In the genomic region with DNA sequence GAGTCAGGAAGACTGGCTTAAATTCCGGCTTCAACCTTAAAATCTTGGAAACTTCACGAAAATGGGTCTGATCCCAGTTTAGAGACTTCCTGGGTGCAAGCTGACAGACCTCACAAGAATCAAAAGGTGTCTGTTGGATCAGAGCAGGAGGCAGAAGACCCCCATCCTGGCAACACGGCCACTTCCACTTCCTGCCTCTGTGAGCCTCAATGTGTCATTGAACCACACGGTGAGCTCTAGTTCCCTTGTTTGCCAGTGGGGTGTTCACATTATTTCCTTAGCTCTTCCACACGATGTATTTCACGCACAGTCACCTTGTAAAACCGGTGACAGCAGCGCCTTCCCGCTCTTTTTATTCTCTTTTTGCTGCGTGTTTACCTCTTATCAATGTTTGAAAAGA, we compare ENCODE assay signal across 13 mouse cellular contexts.
"Had no signal": no experiment of that assay in that cellular context is flagged by ENCODE, and none has a peak within 500 bp of the region (broad histone marks: within the 10 kb centered on the region; RNA-seq: fewer than 3 reads in every experiment).

No protein-coding gene starts in this region.

- DNase-seq: kidney, adult 18-20 months; kidney, postnatal 10 days; kidney, postnatal 4 days; lung, embryonic 14.5 days; lung, postnatal 10 days; right cerebral cortex, postnatal 25 days had no signal

- H3K36me3 ChIP-seq: intestine, embryonic 15.5 days; limb, embryonic 15.5 days; liver, embryonic 15.5 days; midbrain, embryonic 13.5 days had no signal

- ATAC-seq: intestine, embryonic 15.5 days; midbrain, embryonic 13.5 days had no signal

- H3K9ac ChIP-seq: intestine, embryonic 15.5 days; limb, embryonic 15.5 days; liver, embryonic 15.5 days; lung, embryonic 14.5 days; midbrain, embryonic 13.5 days had no signal

- H3K4me3 ChIP-seq: intestine, embryonic 15.5 days; layer of hippocampus, adult 2 months; left cerebral cortex, adult 2 months; limb, embryonic 15.5 days; liver, embryonic 15.5 days; midbrain, embryonic 13.5 days had no signal

- H3K27ac ChIP-seq: intestine, embryonic 15.5 days; layer of hippocampus, adult 2 months; left cerebral cortex, adult 2 months; limb, embryonic 15.5 days; liver, embryonic 15.5 days; macrophage; midbrain, embryonic 13.5 days had no signal

- H3K9me3 ChIP-seq: intestine, embryonic 15.5 days; limb, embryonic 15.5 days; liver, embryonic 15.5 days; midbrain, embryonic 13.5 days had no signal

- H3K27me3 ChIP-seq: intestine, embryonic 15.5 days; liver, embryonic 15.5 days; midbrain, embryonic 13.5 days had no signal

- H3K4me2 ChIP-seq: intestine, embryonic 15.5 days; limb, embryonic 15.5 days; liver, embryonic 15.5 days; lung, embryonic 14.5 days; midbrain, embryonic 13.5 days had no signal
